Mouse (Mus musculus) hindbrain, embryonic 15.5 days (tissue): ENCODE data around the gene Aspg. TPM values are rescaled to one million over a fixed set of nuclear protein-coding genes. Genes with fewer than 3 reads are reported as not detected.
A peak's percentile ranks its signal among the peaks of the same experiment; 100 is the strongest.

ENCODE experiments used
- ATAC-seq: fragments of 200-750 bp; cut with Nextera tagmentation; 2 replicates; pipeline ENCODE4 v1.8.0; 2017; ENCODE audit warnings: low read depth, moderate number of reproducible peaks, moderate TSS enrichment; ENCODE audit not compliant: low FRiP score
- H3K27ac ChIP-seq: fragments of 300-500 bp; sonication (generic); replicated peaks from 2 replicates; pipeline ENCODE4 v1.5.1; 2015; ENCODE audit warnings: mild to moderate bottlenecking, inconsistent platforms
- H3K27me3 ChIP-seq: fragments of 300-500 bp; sonication (generic); 2 replicates; pipeline ENCODE4 v1.6.1; 2015; ENCODE audit warnings: control low read depth, inconsistent platforms
- H3K36me3 ChIP-seq: fragments of 300-500 bp; sonication (generic); 2 replicates; pipeline ENCODE4 v1.6.1; 2015; ENCODE audit warnings: control low read depth, inconsistent platforms
- H3K4me1 ChIP-seq: fragments of 300-500 bp; sonication (generic); replicated peaks from 2 replicates; pipeline ENCODE4 v1.6.1; 2015; ENCODE audit warnings: control low read depth, inconsistent platforms
- H3K4me2 ChIP-seq: fragments of 300-500 bp; sonication (generic); 2 replicates; pipeline ENCODE4 v1.6.1; 2015; ENCODE audit warnings: moderate library complexity, mild to moderate bottlenecking, inconsistent platforms
- H3K4me3 ChIP-seq: fragments of 300-500 bp; sonication (generic); 2 replicates; pipeline ENCODE4 v1.5.1; 2015; ENCODE audit warnings: mild to moderate bottlenecking, inconsistent platforms
- H3K9ac ChIP-seq: fragments of 300-500 bp; sonication (generic); 2 replicates; pipeline ENCODE4 v1.6.1; 2015; ENCODE audit warnings: inconsistent platforms
- H3K9me3 ChIP-seq: fragments of 300-500 bp; sonication (generic); 2 replicates; pipeline ENCODE4 v1.6.1; 2016; ENCODE audit warnings: control low read depth, inconsistent platforms
- WGBS: fragments of 180-500 bp; shearing (Covaris S2); methylation state at CpG from one replicate; pipeline ENCODE4 v1.1.7; 2015; 5-methylcytosine and 5-hydroxymethylcytosine counted together
- polyA plus RNA-seq: library from polyadenylated mRNA; unstranded; fragments of >200 nt; fragmentation: Nextera tagmentation; extraction: Ambion mirVana; gene quantifications from 2 replicates; pipeline ENCODE4 v1.2.1, GENCODE M21; 2015

Aspg gene
- polyA plus RNA-seq, 1 experiment from 2014 or later = 0.86 TPM

DNA sequence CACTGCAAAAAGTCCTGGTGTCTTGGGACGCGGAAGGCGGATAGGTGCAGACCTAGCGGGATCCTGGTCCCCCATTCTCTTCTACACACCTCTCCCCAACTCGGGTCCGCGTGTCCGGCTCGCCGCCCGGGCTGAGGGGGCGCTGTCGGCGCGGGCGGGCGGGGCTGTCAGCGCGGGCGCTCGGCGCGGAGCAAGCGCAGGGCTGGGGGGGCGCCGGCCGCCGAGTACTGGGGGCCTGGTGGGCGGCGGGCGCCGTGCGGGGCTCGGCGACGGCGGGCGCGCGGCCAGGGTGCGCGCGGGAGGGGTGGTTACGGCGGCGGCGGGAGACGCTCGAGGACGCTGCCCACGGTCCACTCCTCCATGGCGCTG is 37.3 kb downstream of the Aspg start:
- WGBS = under 1% methylated on average over 46 of the region's 52 CpGs
- H3K4me1 ChIP-seq = peaks cover 54% of the 10 kb centered on the region

DNA sequence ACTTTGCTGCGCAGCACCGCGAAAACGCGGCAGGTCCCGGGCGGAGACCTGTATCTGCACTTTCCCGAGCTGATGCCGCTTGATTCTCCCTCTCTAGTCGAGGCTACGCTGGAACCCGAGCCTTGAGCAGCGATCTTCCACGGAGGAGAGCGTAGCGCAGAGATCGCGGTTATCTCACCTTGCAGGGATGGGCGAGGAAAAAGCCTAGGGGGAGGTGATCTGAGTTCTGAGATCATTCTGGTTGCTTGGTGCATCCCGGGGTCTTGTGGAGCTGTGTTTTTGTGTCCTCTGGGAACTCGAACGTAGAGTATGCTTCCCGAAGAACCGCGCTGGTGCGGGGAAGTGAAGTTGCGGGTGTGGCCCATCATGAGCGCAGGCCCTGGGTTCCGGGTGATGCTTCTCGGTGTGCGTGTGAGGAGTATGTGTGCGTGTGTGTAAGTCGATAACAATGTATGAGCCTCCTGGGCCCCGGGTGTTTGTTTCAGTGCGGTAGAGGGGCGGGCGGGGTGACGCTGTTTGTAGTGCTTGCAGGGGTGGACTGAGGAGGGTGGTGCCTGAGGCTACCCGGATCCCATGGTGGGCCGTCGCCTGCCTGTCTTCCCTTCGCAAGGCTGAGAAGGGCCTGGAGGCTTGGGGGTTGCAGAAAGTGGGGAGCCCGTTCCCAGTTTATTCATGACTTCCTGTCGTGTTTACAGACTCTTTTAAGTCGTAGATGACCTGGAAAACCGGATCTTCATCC is 38.1 kb downstream of the Aspg start:
- Histone ChIP-seq H3K27me3 (peaks cover 58% of the 10 kb centered on the region), H3K4me1 (peaks cover 57% of the 10 kb centered on the region), H3K9me3 (no peaks in the 10 kb centered on the region), H3K4me2 (peak overlapping the region; percentile 89), H3K36me3 (no peaks in the 10 kb centered on the region), H3K9ac (peak overlapping the region; percentile 47), H3K27ac (peak overlapping the region; percentile 30; the same call in 1 of the 2 replicates), H3K4me3 (peak overlapping the region; percentile 52)
- no peak for ATAC-seq
- WGBS = under 1% methylated on average over 46 of the region's 46 CpGs

More for the DNA sequence above, 37.3 kb downstream of the Aspg start:
- H3K9ac ChIP-seq = peak overlapping the region; percentile 47
- no peaks in the 10 kb centered on the region for H3K36me3 ChIP-seq
- peak overlapping the region; percentile 89 for H3K4me2 ChIP-seq
- H3K27me3 ChIP-seq = peaks cover 52% of the 10 kb centered on the region
- peak overlapping the region; percentile 52 for H3K4me3 ChIP-seq
- ATAC-seq = no peak
- H3K9me3 ChIP-seq = no peaks in the 10 kb centered on the region
- H3K27ac ChIP-seq = peak overlapping the region; percentile 30; the same call in 1 of the 2 replicates

DNA sequence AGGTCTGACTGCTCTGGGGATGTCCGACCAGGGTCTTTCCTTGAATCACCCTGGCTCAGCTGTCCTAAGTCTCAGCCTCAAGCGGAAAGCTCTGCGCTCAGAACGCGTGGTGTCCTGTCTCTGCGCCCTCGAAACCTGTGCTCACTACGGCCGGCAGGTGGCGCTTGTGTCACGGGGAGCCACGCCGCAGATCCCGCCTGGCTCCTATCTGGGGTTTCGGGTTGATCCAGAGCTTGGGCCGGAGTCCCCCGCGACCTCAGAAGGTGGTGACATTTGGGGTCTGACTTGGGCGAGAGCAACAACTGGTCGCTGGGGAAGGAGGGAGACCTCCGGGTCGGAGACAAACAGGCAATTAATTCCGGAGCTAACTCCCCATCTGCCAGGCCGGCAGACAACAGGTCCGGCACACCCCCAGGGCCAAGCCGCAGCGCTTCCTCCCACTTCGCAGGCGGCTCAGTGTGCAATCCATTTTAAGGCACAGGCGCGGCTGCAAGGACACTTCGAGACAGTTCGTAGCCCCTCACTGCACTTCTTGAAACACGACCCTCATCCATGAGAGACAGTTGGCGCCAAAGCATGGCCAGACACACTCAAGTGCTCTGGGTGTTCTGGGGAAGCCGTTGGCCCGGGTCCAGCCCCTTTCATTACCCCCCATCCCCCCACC is 38.9 kb downstream of the Aspg start:
- H3K36me3 ChIP-seq = no peaks in the 10 kb centered on the region
- no peak overlapping the region for H3K27ac ChIP-seq
- peaks cover 60% of the 10 kb centered on the region for H3K27me3 ChIP-seq
- ATAC-seq = peak; percentile 68
- H3K9ac ChIP-seq = peak overlapping the region; percentile 47; the same call in 1 of the 2 replicates
- WGBS = under 1% methylated on average over 37 of the region's 37 CpGs
- peak overlapping the region; percentile 52 for H3K4me3 ChIP-seq
- peaks cover 65% of the 10 kb centered on the region for H3K4me1 ChIP-seq
- H3K9me3 ChIP-seq = no peaks in the 10 kb centered on the region
- H3K4me2 ChIP-seq = peak overlapping the region; percentile 89

DNA sequence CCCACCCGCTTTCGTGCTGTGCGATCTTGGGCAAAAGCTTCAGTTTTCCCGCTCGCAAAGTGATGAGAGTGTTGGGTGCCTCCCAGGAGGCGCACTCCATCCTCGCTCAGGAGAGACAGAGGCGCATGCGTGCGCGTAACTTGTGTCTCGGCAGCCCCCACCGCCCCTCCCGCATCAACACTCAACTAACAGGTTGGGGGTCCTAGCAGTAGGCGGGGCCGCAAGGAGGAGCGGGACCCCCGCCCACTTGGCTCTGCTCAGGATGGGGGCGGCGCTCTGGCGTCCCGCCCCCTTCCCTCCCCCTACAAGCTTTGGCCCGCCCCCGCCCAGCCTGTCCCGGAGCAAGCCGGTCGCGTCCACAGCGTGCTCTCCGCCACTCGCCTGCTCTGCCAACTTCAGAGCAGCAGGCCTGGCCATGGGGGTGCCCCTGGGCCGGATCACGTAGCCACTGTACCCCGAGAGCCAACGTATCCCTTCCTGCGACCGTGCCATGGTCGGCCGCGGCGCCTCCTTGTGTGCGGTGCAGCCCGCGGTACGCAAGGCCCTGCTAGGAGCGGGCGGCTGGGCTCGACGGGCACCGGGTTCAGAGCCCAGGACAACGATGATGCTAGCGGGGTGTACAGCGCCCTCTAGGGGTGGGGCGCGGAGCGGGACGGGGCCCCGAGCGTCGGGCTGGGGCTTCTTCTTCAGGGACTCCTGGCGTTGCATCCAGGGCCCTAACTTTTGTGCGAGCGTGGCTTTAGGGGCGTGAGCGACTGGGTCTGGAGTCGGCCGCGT is 39.6 kb downstream of the Aspg start, which contains the start of gene Kif26a:
Kif26a (plus strand) TSS at position 334 of the 777 bp plus-strand sequence.
- peak; percentile 55 for ATAC-seq
- 0 out of 2 replicates have a peak within 1 kb of the TSS, but pooled peaks have one; percentile 11 for H3K27ac ChIP-seq
- WGBS = under 1% methylated on average over 68 of the region's 68 CpGs
- peaks cover 66% of the 10 kb centered on the region for H3K4me1 ChIP-seq
- H3K27me3 ChIP-seq = peaks cover 57% of the 10 kb centered on the region
- H3K9ac ChIP-seq = peak within 1 kb of the TSS; percentile 47
- peak within 1 kb of the TSS; percentile 89 for H3K4me2 ChIP-seq
- H3K36me3 ChIP-seq = no peaks in the 10 kb centered on the region
- no peaks in the 10 kb centered on the region for H3K9me3 ChIP-seq
- H3K4me3 ChIP-seq = peak within 1 kb of the TSS; percentile 52

DNA sequence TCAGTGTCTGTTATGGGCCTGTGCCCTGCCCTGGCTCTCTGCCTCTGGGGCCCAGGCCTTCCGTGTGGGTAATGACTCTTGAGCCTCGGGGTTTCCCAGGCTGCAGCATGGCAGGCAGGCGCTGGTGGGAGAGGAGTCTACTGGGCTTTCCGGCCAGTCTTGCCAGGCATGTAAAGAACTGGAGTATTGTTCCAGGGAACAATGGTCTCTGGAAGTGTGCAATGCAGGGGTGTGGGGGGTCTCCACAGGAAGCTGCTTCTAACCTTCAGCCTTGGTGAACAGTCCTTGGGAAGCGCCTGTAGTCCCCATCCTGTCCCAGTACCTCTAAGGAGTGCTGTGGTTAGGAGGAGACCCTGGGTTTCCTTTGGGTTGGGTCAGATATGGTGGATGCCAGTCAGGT is 40.9 kb downstream of the Aspg start:
- Histone ChIP-seq H3K9me3 (no peaks in the 10 kb centered on the region), H3K9ac (peak overlapping the region; percentile 23; the same call in 1 of the 2 replicates), H3K4me2 (peak overlapping the region; percentile 89), H3K4me1 (peaks cover 70% of the 10 kb centered on the region), H3K36me3 (no peaks in the 10 kb centered on the region), H3K4me3 (peak overlapping the region; percentile 52), H3K27ac (no peak overlapping the region), H3K27me3 (peaks cover 44% of the 10 kb centered on the region)
- WGBS = 39% methylated on average over 5 of the region's 5 CpGs
- ATAC-seq = no peak

DNA sequence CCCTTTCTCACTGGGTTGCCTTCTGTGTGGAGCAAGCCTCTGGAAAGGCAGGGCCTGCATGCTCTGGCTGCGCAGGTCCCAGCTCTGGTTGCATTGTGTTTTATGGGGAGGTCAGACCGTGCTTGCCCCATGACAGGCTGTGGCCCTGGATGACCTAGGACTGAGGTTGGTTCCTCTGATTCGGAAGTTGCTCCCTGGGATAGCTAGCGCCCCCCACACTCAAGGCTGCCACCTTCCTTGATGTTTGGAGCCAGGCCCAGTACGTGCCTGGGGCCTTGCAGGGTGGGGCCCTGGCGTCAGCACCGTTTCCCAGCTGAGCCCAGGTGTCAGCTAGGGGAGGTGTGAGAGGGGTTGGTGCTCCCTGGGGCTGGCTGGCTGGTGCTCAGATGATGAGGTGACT is 43.5 kb downstream of the Aspg start:
- H3K27me3 ChIP-seq = peaks cover 28% of the 10 kb centered on the region
- WGBS = 67% methylated on average over 7 of the region's 7 CpGs
- no peaks in the 10 kb centered on the region for H3K9me3 ChIP-seq
- peaks cover 56% of the 10 kb centered on the region for H3K4me1 ChIP-seq
- H3K9ac ChIP-seq = no peak overlapping the region
- peak overlapping the region; percentile 14; the same call in 1 of the 2 replicates for H3K4me2 ChIP-seq
- H3K4me3 ChIP-seq = no peak overlapping the region
- no peaks in the 10 kb centered on the region for H3K36me3 ChIP-seq
- ATAC-seq = no peak
- H3K27ac ChIP-seq = no peak overlapping the region

DNA sequence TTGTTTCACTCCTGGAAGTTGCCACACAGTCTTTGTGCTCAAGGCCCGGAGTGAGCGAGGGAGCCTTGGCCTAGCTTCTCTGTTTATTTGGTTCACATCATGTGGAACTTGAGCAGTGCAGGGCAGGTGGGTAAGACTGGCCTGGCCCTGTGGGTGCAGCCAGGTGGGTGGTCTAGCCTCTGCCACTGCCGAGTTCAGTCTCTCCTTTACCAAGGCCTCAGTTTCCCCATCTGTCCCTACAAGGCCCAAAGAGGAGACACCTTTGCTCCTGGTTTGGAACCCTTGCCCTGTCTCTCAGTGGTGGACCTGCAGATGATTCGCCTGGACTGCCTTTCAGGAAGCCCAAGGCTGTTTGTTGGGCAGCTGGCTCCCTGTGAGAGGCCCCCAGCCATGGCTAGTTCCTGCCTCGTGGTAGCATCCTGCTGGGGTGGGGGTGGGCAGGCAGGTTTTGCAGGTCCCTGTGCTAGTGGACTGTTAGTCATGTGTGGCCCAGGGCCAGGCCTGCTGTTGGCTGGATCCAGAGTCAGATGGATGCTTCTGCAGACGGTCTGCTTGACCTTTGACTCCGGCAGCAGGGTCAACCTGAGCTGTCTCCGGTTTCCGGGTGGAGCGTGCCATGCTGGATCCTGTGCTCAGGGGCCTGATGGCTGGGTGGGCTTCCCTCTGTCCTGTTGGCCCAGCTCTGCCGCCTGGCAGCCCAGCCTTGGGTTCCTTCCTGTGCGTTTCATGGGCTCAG is 44.9 kb downstream of the Aspg start:
- H3K9ac ChIP-seq = no peak overlapping the region
- peaks cover 58% of the 10 kb centered on the region for H3K4me1 ChIP-seq
- 0 out of 2 replicates have a peak overlapping the region, but pooled peaks have one; percentile 1 for H3K4me2 ChIP-seq
- H3K36me3 ChIP-seq = no peaks in the 10 kb centered on the region
- H3K4me3 ChIP-seq = no peak overlapping the region
- 47% methylated on average over 12 of the region's 12 CpGs for WGBS
- H3K9me3 ChIP-seq = no peaks in the 10 kb centered on the region
- peaks cover 28% of the 10 kb centered on the region; the same call in 1 of the 2 replicates for H3K27me3 ChIP-seq
- ATAC-seq = no peak
- no peak overlapping the region for H3K27ac ChIP-seq

DNA sequence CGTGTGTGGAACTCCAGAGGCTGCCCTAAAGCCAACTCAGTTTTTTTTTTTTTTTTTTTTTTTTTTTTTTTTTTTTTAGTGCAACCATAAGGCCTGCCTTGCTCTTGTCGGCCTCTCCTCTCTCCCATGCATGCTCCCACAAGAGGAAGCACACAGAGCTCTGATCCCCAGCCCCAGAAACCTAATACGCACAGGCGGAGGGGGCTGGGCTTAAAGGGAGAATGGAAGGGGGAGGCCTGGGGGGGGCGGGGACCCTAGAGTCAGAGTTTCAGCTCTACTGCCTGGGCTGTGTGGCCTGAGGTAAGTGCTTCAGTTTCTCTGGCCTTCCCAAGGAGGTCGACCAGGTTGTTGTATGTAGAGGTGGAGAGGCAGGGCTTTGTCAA is 45.5 kb downstream of the Aspg start:
- no peak for ATAC-seq
- Histone ChIP-seq H3K9ac (no peak overlapping the region), H3K9me3 (no peaks in the 10 kb centered on the region), H3K27ac (no peak overlapping the region), H3K4me1 (peaks cover 58% of the 10 kb centered on the region), H3K4me2 (no peak overlapping the region), H3K4me3 (no peak overlapping the region), H3K27me3 (peaks cover 25% of the 10 kb centered on the region; the same call in 1 of the 2 replicates), H3K36me3 (no peaks in the 10 kb centered on the region)
- WGBS = 55% methylated on average over 6 of the region's 6 CpGs

DNA sequence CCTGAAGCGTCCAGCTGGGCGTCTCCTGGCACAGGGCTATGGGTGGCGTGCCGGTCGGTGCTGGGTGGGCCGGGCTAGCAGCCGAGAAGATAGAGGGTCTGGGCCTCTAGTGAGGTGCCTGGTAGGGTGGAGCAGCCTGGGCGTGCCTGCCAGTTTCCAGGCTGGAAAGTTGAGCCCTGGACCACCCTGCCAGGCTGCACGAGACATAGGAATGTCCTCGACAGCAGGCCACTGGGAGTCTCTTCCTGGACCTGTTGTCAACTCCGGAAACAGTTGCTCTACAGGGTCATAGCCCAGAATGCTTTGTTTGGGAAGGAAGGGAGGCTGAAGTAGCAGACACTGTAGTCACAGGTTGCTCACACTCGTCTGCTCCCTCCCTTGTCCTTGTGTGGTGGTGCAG is 47.1 kb downstream of the Aspg start:
- H3K27me3 ChIP-seq = peaks cover 16% of the 10 kb centered on the region; the same call in 1 of the 2 replicates
- 83% methylated on average over 12 of the region's 12 CpGs for WGBS
- H3K4me2 ChIP-seq = no peak overlapping the region
- H3K4me1 ChIP-seq = peaks cover 48% of the 10 kb centered on the region
- H3K36me3 ChIP-seq = no peaks in the 10 kb centered on the region
- no peaks in the 10 kb centered on the region for H3K9me3 ChIP-seq
- H3K9ac ChIP-seq = no peak overlapping the region
- no peak overlapping the region; the same call in 1 of the 2 replicates for H3K27ac ChIP-seq
- no peak for ATAC-seq
- H3K4me3 ChIP-seq = no peak overlapping the region

DNA sequence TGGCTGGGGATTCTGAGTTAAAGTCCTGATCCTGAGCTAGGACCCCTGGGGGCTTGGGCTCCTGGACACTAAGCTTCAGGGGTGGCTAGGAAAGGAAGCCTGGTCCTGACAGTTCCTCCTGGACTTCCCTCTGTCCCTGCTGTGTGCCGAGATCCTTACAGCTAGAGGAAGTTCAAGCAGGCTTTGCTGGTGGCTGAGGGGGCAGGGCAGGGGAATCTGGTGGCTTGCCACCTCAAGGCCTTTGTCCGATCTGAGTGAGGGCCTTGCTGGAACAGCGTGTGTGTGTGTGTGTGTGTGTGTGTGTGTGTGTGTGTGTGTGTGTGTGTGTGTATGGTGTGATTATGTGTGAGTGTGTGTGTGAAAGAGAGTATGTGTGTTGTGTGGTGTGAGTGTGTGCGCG is 48.0 kb downstream of the Aspg start:
- Histone ChIP-seq H3K4me2 (no peak overlapping the region), H3K9ac (no peak overlapping the region), H3K4me3 (no peak overlapping the region), H3K36me3 (no peaks in the 10 kb centered on the region), H3K27me3 (peaks cover 9% of the 10 kb centered on the region; the same call in 1 of the 2 replicates), H3K27ac (0 out of 2 replicates have a peak overlapping the region, but pooled peaks have one; percentile 32), H3K9me3 (no peaks in the 10 kb centered on the region), H3K4me1 (peaks cover 46% of the 10 kb centered on the region)
- WGBS = 55% methylated on average over 5 of the region's 5 CpGs
- ATAC-seq = no peak
